Mouse (Mus musculus): ENCODE measurements around the gene Tbpl1.

The Tbpl1 gene

GRCm38 (mm10) chr10:22731272-22732093 is at the start of gene Tbpl1:
Gene Tbpl1 (minus strand): TSS chr10:22731938.
- DNase-seq (ENCODE audit: low read depth, low spot score), result peak; percentile 96
- Histone ChIP-seq H3K27me3 (ENCODE audit: control insufficient read depth, insufficient read depth, low read length, poor library complexity, severe bottlenecking) (no peaks in the 10 kb centered on the region), H3K36me3 (ENCODE audit: control insufficient read depth, insufficient read depth, low read length, poor library complexity, severe bottlenecking) (no peaks in the 10 kb centered on the region)

DNA sequence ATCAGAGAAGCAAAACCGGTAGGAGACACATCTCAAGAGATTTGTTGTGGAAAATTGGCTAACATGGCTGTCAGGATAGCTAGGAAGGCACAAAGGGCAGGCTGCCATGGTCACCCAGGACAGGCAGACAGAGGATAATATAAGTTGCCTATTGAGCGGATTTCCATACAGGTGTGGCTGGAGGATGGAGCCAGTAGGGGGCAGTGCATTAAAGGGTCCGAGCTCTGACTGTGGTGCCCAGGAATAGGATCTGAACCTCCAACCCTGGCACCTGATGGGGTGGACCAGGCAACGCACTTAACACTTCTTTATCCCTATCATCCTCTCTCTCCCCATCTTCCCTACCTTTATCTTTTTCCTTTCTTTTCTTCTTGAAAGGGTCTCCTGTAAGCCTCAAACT is 49.7 kb upstream of the Tbpl1 start:
- Histone ChIP-seq H3K27me3 (ENCODE audit: control insufficient read depth, insufficient read depth, low read length, poor library complexity, severe bottlenecking) (no peaks in the 10 kb centered on the region), H3K36me3 (ENCODE audit: control insufficient read depth, insufficient read depth, low read length, poor library complexity, severe bottlenecking) (no peaks in the 10 kb centered on the region)
- no peak for DNase-seq (ENCODE audit: low read depth, low spot score)

GRCm38 (mm10) chr10:22777939-22778338 is 46.2 kb upstream of the Tbpl1 start:
- H3K36me3 ChIP-seq (ENCODE audit: control insufficient read depth, insufficient read depth, low read length, poor library complexity, severe bottlenecking), result no peaks in the 10 kb centered on the region
- H3K27me3 ChIP-seq (ENCODE audit: control insufficient read depth, insufficient read depth, low read length, poor library complexity, severe bottlenecking), result no peaks in the 10 kb centered on the region
- no peak for DNase-seq (ENCODE audit: low read depth, low spot score)

DNA sequence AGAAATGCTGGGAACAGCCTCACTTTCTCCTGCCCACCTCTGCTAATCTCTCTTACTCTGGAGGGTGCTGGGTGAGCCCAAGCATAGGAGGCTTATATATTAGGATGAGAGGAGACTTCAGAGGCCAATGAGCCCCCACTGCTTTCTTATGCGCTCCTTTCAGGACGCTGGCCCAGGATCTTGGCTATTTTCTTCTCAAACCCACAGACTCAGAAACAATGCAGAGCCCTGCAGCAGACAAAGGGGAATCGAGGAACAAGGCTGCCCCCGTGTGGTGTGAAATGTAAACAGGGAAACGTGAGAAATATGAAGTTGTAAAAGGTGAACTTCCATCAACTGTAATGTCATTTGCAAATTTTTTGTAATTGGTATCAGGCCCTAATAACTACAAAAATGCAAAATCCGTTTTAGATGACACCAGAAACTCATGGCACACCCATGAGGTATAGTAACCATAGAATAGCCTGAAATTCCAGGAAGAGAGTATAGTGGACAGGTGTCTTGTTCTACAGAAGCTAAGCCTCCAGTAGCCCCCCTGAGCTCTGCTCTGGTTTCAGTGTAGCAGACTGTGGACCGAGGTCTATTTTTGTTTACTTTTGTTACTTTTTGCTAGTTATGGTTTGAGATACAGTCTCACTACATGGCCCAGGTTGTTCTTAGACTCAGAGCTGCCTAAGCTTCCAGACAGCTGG is 44.4 kb upstream of the Tbpl1 start:
- DNase-seq (ENCODE audit: low read depth, low spot score), result peak; percentile 9
- H3K27me3 ChIP-seq (ENCODE audit: control insufficient read depth, insufficient read depth, low read length, poor library complexity, severe bottlenecking), result no peaks in the 10 kb centered on the region
- H3K36me3 ChIP-seq (ENCODE audit: control insufficient read depth, insufficient read depth, low read length, poor library complexity, severe bottlenecking), result no peaks in the 10 kb centered on the region

GRCm38 (mm10) chr10:22775456-22775855 is 43.7 kb upstream of the Tbpl1 start:
- no peak for DNase-seq (ENCODE audit: low read depth, low spot score)
- Histone ChIP-seq H3K27me3 (ENCODE audit: control insufficient read depth, insufficient read depth, low read length, poor library complexity, severe bottlenecking) (no peaks in the 10 kb centered on the region), H3K36me3 (ENCODE audit: control insufficient read depth, insufficient read depth, low read length, poor library complexity, severe bottlenecking) (no peaks in the 10 kb centered on the region)

- Histone ChIP-seq H3K27me3 (ENCODE audit: control insufficient read depth, insufficient read depth, low read length, poor library complexity, severe bottlenecking) (no peaks in the 10 kb centered on the region), H3K36me3 (ENCODE audit: control insufficient read depth, insufficient read depth, low read length, poor library complexity, severe bottlenecking) (no peaks in the 10 kb centered on the region)
- DNase-seq (ENCODE audit: low read depth, low spot score), result no peak
These were observed 42.9 kb upstream of the Tbpl1 start for GRCm38 (mm10) chr10:22774626-22775025.

GRCm38 (mm10) chr10:22754240-22754639 is 22.5 kb upstream of the Tbpl1 start:
- DNase-seq (ENCODE audit: low read depth, low spot score), result no peak
- no peaks in the 10 kb centered on the region for H3K27me3 ChIP-seq (ENCODE audit: control insufficient read depth, insufficient read depth, low read length, poor library complexity, severe bottlenecking)
- H3K36me3 ChIP-seq (ENCODE audit: control insufficient read depth, insufficient read depth, low read length, poor library complexity, severe bottlenecking), result no peaks in the 10 kb centered on the region

DNA sequence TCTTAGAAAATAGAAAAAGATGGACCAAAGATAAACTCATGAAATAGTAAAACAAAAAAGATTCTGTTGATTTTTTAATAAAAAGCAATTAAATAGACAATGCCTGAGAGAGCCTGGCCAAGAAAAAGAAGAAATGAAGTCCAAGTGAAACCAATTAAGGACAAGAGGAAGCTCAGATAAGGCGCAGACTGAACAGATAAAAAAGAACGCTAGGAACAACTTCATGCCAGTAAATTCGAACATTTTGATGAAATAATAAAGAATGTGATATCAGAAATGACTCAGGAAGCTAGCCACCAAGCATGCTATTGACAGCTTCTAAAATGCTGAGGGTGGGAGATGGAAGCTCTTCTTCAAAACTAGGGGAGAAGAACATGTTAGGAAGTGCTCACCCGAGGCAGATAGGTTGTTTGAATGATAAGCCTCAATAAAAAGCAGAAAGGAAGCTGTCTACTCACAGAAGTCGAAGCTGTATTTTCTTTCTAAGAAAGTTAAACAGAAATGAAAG is 19.5 kb upstream of the Tbpl1 start:
- no peaks in the 10 kb centered on the region for H3K27me3 ChIP-seq (ENCODE audit: control insufficient read depth, insufficient read depth, low read length, poor library complexity, severe bottlenecking)
- DNase-seq (ENCODE audit: low read depth, low spot score), result no peak
- H3K36me3 ChIP-seq (ENCODE audit: control insufficient read depth, insufficient read depth, low read length, poor library complexity, severe bottlenecking), result no peaks in the 10 kb centered on the region

DNA sequence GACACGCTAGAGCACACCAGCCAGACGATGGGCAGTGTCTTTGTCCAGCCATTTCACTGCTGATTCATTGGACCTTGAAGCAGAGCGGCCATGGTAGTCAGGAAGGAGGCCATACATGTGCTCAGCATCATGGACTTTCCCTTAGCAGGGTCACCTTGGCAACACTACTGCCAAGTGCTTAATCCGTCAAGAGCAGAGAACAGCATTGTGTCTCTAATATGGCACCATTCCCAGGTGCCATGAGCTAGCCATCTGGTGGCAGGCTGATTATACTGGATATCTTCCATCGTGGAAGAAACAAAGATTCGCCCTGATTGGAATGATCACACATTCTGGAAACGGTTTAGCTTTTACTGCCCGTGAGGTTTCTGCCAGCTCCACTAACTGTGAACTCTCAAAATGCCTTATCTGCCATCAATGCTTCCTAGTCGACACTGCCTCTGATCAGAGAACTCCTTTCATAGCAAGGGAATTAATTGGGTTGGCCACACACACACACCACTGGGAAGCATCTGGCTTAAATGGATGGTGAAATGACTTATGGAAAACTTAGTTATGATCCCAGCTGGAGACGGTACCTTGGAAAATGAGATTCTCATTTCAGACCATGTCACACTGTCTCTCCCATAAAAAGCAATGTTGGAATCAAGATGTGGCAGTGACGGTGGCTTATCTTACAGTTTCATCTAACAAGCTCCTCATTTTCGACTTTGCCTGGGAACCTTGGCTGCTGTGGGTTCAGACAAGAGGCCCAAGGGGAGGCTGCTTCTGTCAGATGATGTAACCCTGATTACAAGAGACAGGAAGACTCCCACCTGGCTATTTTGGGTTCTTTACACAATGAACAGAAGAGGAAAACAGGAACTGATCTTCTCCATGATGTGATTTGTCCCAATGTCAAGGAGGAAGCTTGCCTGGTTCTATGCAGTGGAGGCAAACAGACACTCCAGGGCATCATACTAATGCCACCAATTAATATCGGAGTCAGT is 14.9 kb upstream of the Tbpl1 start:
- H3K36me3 ChIP-seq (ENCODE audit: control insufficient read depth, insufficient read depth, low read length, poor library complexity, severe bottlenecking), result no peaks in the 10 kb centered on the region
- DNase-seq (ENCODE audit: low read depth, low spot score), result no peak
- H3K27me3 ChIP-seq (ENCODE audit: control insufficient read depth, insufficient read depth, low read length, poor library complexity, severe bottlenecking), result no peaks in the 10 kb centered on the region

- no peak for DNase-seq (ENCODE audit: low read depth, low spot score)
- Histone ChIP-seq H3K27me3 (ENCODE audit: control insufficient read depth, insufficient read depth, low read length, poor library complexity, severe bottlenecking) (no peaks in the 10 kb centered on the region), H3K36me3 (ENCODE audit: control insufficient read depth, insufficient read depth, low read length, poor library complexity, severe bottlenecking) (no peaks in the 10 kb centered on the region)
These were observed 14.2 kb upstream of the Tbpl1 start for GRCm38 (mm10) chr10:22745922-22746321.

GRCm38 (mm10) chr10:22732181-22732580 is 443 bp upstream of the Tbpl1 start:
- H3K36me3 ChIP-seq (ENCODE audit: control insufficient read depth, insufficient read depth, low read length, poor library complexity, severe bottlenecking), result no peaks in the 10 kb centered on the region
- DNase-seq (ENCODE audit: low read depth, low spot score), result peak; percentile 40
- H3K27me3 ChIP-seq (ENCODE audit: control insufficient read depth, insufficient read depth, low read length, poor library complexity, severe bottlenecking), result no peaks in the 10 kb centered on the region

DNA sequence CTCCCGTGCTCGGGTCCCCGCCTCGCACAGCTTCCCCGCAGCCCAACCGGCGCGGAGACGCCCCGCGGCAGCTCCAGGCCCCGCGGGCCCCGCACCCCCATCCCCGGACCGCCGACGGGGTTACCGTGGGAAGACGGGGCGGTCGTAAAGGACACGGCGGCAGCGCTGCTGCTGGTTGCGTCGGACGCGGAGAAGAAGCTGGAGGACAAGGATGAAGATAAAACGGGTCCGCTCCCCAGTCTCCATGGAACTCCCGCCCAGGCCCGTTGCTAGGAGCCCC is 806 bp downstream of the Tbpl1 start:
- Histone ChIP-seq H3K36me3 (ENCODE audit: control insufficient read depth, insufficient read depth, low read length, poor library complexity, severe bottlenecking) (no peaks in the 10 kb centered on the region), H3K27me3 (ENCODE audit: control insufficient read depth, insufficient read depth, low read length, poor library complexity, severe bottlenecking) (no peaks in the 10 kb centered on the region)
- DNase-seq (ENCODE audit: low read depth, low spot score), result no peak

GRCm38 (mm10) chr10:22730266-22730991 is 1.3 kb downstream of the Tbpl1 start:
- Histone ChIP-seq H3K27me3 (ENCODE audit: control insufficient read depth, insufficient read depth, low read length, poor library complexity, severe bottlenecking) (no peaks in the 10 kb centered on the region), H3K36me3 (ENCODE audit: control insufficient read depth, insufficient read depth, low read length, poor library complexity, severe bottlenecking) (no peaks in the 10 kb centered on the region)
- DNase-seq (ENCODE audit: low read depth, low spot score), result peak; percentile 15

- H3K27me3 ChIP-seq (ENCODE audit: control insufficient read depth, insufficient read depth, low read length, poor library complexity, severe bottlenecking), result no peaks in the 10 kb centered on the region
- H3K36me3 ChIP-seq (ENCODE audit: control insufficient read depth, insufficient read depth, low read length, poor library complexity, severe bottlenecking), result no peaks in the 10 kb centered on the region
- no peak for DNase-seq (ENCODE audit: low read depth, low spot score)
These were observed 3.5 kb downstream of the Tbpl1 start for GRCm38 (mm10) chr10:22728257-22728656.

All from splenic B cell, adult 2 months (primary cell).